Mouse (Mus musculus) midbrain, embryonic 10.5 days (tissue): ENCODE results near the gene Gm35549. TPM values are rescaled to one million over a fixed set of nuclear protein-coding genes. Genes with fewer than 3 reads are reported as not detected.

ENCODE experiments used
- DNase-seq: peaks from one replicate; pipeline ENCODE4 v3.0.0-alpha.2; 2017; ENCODE audit warnings: low spot score
- H3K27ac ChIP-seq: fragments of 300-500 bp; sonication (generic); replicated peaks from 2 replicates; pipeline ENCODE4 v1.5.1; 2016; ENCODE audit warnings: mild to moderate bottlenecking
- H3K27me3 ChIP-seq: fragments of 300-500 bp; sonication (generic); 2 replicates; pipeline ENCODE4 v1.6.1; 2016; ENCODE audit warnings: low read depth, mild to moderate bottlenecking; ENCODE audit not compliant: poor library complexity, severe bottlenecking
- H3K36me3 ChIP-seq: fragments of 300-500 bp; sonication (generic); 2 replicates; pipeline ENCODE4 v1.6.1; 2016; ENCODE audit warnings: mild to moderate bottlenecking, moderate library complexity
- H3K4me1 ChIP-seq: fragments of 300-500 bp; sonication (generic); 2 replicates; pipeline ENCODE4 v1.6.1; 2016
- H3K4me3 ChIP-seq: fragments of 300-500 bp; sonication (generic); 2 replicates; pipeline ENCODE4 v1.5.1; 2016; ENCODE audit warnings: mild to moderate bottlenecking, moderate library complexity
- H3K9me3 ChIP-seq: fragments of 300-500 bp; sonication (generic); replicated peaks from 2 replicates; pipeline ENCODE4 v1.6.1; 2016; ENCODE audit warnings: mild to moderate bottlenecking
- WGBS: fragments of 180-500 bp; shearing (Covaris S2); methylation state at CpG from one replicate; pipeline ENCODE4 v1.1.7; 2016; 5-methylcytosine and 5-hydroxymethylcytosine counted together
- polyA plus RNA-seq: library from polyadenylated mRNA; unstranded; fragments of >200 nt; fragmentation: Nextera tagmentation; extraction: Ambion mirVana; gene quantifications from 2 replicates; pipeline ENCODE4 v1.2.1, GENCODE M21; 2016

The Gm35549 gene
- polyA plus RNA-seq, 1 experiment from 2014 or later: not detected

- Histone ChIP-seq H3K9me3 (no peaks in the 10 kb centered on the region), H3K36me3 (0 out of 2 replicates have a peak, but pooled peaks cover 2% of the 10 kb centered on the region), H3K27ac (no peak overlapping the region), H3K4me3 (no peak overlapping the region), H3K4me1 (no peaks in the 10 kb centered on the region), H3K27me3 (no peaks in the 10 kb centered on the region)
- no peak for DNase-seq
- WGBS: 96% methylated on average over 2 of the region's 2 CpGs
Measured at GRCm38 (mm10) chr9:122814775-122815174, 29.1 kb downstream of the Gm35549 start.

GRCm38 (mm10) chr9:122812386-122812785 is 31.4 kb downstream of the Gm35549 start:
- Histone ChIP-seq H3K27me3 (no peaks in the 10 kb centered on the region), H3K27ac (no peak overlapping the region), H3K36me3 (no peaks in the 10 kb centered on the region), H3K4me3 (no peak overlapping the region), H3K9me3 (no peaks in the 10 kb centered on the region), H3K4me1 (no peaks in the 10 kb centered on the region)
- no peak for DNase-seq
- WGBS: 89% methylated on average over 5 of the region's 5 CpGs

- DNase-seq: no peak
- WGBS: 89% methylated on average over 3 of the region's 3 CpGs
- Histone ChIP-seq H3K36me3 (no peaks in the 10 kb centered on the region), H3K9me3 (no peaks in the 10 kb centered on the region), H3K4me1 (peaks cover 10% of the 10 kb centered on the region), H3K27me3 (no peaks in the 10 kb centered on the region), H3K4me3 (no peak overlapping the region), H3K27ac (no peak overlapping the region)
Measured at GRCm38 (mm10) chr9:122810212-122810611, 33.6 kb downstream of the Gm35549 start.

GRCm38 (mm10) chr9:122807186-122807585 is 36.6 kb downstream of the Gm35549 start:
- WGBS: 90% methylated on average over 2 of the region's 2 CpGs
- H3K36me3 ChIP-seq: no peaks in the 10 kb centered on the region
- DNase-seq: no peak

GRCm38 (mm10) chr9:122805845-122806341 is 37.9 kb downstream of the Gm35549 start:
- H3K9me3 ChIP-seq: no peaks in the 10 kb centered on the region
- DNase-seq: no peak
- no peaks in the 10 kb centered on the region for H3K27me3 ChIP-seq
- H3K4me3 ChIP-seq: peak overlapping the region; percentile 79
- H3K4me1 ChIP-seq: peaks cover 10% of the 10 kb centered on the region
- peak overlapping the region; percentile 90 for H3K27ac ChIP-seq
- WGBS: 12% methylated on average over 10 of the region's 10 CpGs
- H3K36me3 ChIP-seq: no peaks in the 10 kb centered on the region

More at GRCm38 (mm10) chr9:122807186-122807585, 36.6 kb downstream of the Gm35549 start:
- H3K4me3 ChIP-seq: no peak overlapping the region
- no peaks in the 10 kb centered on the region for H3K27me3 ChIP-seq
- peaks cover 10% of the 10 kb centered on the region for H3K4me1 ChIP-seq
- no peaks in the 10 kb centered on the region for H3K9me3 ChIP-seq
- no peak overlapping the region for H3K27ac ChIP-seq

GRCm38 (mm10) chr9:122805053-122805844 is 38.6 kb downstream of the Gm35549 start, which contains the start of gene Tcaim:
Tcaim (plus strand) TSS chr9:122805539.
- H3K36me3 ChIP-seq: no peaks in the 10 kb centered on the region
- no peaks in the 10 kb centered on the region for H3K27me3 ChIP-seq
- peaks cover 10% of the 10 kb centered on the region for H3K4me1 ChIP-seq
- WGBS: 8% methylated on average over 42 of the region's 42 CpGs
- peak within 1 kb of the TSS; percentile 79 for H3K4me3 ChIP-seq
- DNase-seq: peak; percentile 92
- H3K9me3 ChIP-seq: no peaks in the 10 kb centered on the region
- peak within 1 kb of the TSS; percentile 90 for H3K27ac ChIP-seq

- H3K27ac ChIP-seq: no peak overlapping the region
- no peaks in the 10 kb centered on the region for H3K4me1 ChIP-seq
- WGBS: 91% methylated on average over 1 of the region's 1 CpGs
- no peaks in the 10 kb centered on the region for H3K36me3 ChIP-seq
- no peaks in the 10 kb centered on the region for H3K27me3 ChIP-seq
- no peaks in the 10 kb centered on the region for H3K9me3 ChIP-seq
- no peak for DNase-seq
- H3K4me3 ChIP-seq: no peak overlapping the region
Measured at GRCm38 (mm10) chr9:122786534-122786933, 57.3 kb downstream of the Gm35549 start.

- no peaks in the 10 kb centered on the region for H3K27me3 ChIP-seq
- H3K36me3 ChIP-seq: no peaks in the 10 kb centered on the region
- no peaks in the 10 kb centered on the region for H3K9me3 ChIP-seq
- DNase-seq: no peak
- no peaks in the 10 kb centered on the region for H3K4me1 ChIP-seq
- H3K4me3 ChIP-seq: no peak overlapping the region
- no peak overlapping the region for H3K27ac ChIP-seq
- WGBS: 83% methylated on average over 5 of the region's 5 CpGs
Measured at GRCm38 (mm10) chr9:122785231-122785630, 58.6 kb downstream of the Gm35549 start.

Other genes starting within 250 kb of the Gm35549 start
- gene Topaz1, start 96.7 kb downstream of the Gm35549 start, polyA plus RNA-seq: not detected in 2 replicates
- 4.6 and 5.8 TPM in 2 replicates for gene Tcaim, start 38.5 kb downstream of the Gm35549 start, polyA plus RNA-seq
- 69.5 and 88.0 TPM in 2 replicates for gene Zfp445, start 22.0 kb upstream of the Gm35549 start, polyA plus RNA-seq
- gene Zkscan7, start 41.6 kb upstream of the Gm35549 start, polyA plus RNA-seq: 3.6 and 4.6 TPM in 2 replicates
- gene Zfp105, start 79.0 kb upstream of the Gm35549 start, polyA plus RNA-seq: 33.1 and 35.9 TPM in 2 replicates
- gene 1110059G10Rik, start 107.0 kb upstream of the Gm35549 start, polyA plus RNA-seq: 22.8 and 23.4 TPM in 2 replicates
- 88.7 and 88.9 TPM in 2 replicates for gene Kif15, start 107.0 kb upstream of the Gm35549 start, polyA plus RNA-seq
- gene Tmem42, start 177.3 kb upstream of the Gm35549 start, polyA plus RNA-seq: 18.6 and 20.3 TPM in 2 replicates
- 0.68 and 0.70 TPM in 2 replicates for gene Tgm4, start 190.7 kb upstream of the Gm35549 start, polyA plus RNA-seq